Mouse (Mus musculus) olfactory bulb, adult 2 months (tissue): Measurements from ENCODE around the gene Hyal3.

ENCODE experiments used
- CTCF ChIP-seq: fragments of 200-500 bp; IDR thresholded peaks from 2 replicates; pipeline ENCODE4 v1.5.1; 2012; ENCODE audit warnings: low read depth, mild to moderate bottlenecking, low read length, moderate library complexity; ENCODE audit not compliant: insufficient read depth
- POLR2A ChIP-seq: fragments of 200-500 bp; IDR thresholded peaks from 2 replicates; pipeline ENCODE4 v1.6.1; 2012; ENCODE audit warnings: mild to moderate bottlenecking, low read depth, low read length, moderate library complexity; ENCODE audit not compliant: insufficient read depth

DNA sequence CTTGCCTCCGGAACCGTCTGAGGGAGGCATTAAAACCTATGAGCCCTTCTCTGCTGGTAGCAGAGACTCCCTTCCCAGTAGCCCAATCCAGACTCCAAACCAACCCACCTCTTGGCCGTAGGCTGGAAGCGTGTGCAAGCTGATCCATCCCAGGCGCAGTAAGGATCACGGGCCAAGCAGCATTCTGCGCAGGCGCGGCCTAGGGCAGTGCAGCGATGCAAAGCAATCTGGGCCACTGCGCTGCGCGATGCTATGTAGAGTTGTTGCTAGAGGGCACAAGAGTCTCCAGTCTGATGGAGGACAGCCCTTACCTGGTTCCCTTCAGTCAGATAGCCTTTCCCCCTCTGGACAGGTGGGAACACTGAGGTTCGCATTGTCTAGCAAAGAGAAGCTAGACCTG lies 19.2 kb downstream of the Hyal3 start:
- no peak for TF ChIP-seq CTCF
- TF ChIP-seq POLR2A, result no peak
